Mouse (Mus musculus) spleen, postnatal 0 days (tissue): ENCODE results near the gene Dnajb13. TPM values are rescaled to one million over a fixed set of nuclear protein-coding genes. Genes with fewer than 3 reads are reported as not detected.

Experiments used
- polyA plus RNA-seq: library from polyadenylated mRNA; unstranded; fragments of >200 nt; fragmentation: Nextera tagmentation; extraction: Ambion mirVana; gene quantifications from 2 replicates; pipeline ENCODE4 v1.2.1, GENCODE M21; 2015

The Dnajb13 gene
- polyA plus RNA-seq: 1.8 and 2.7 TPM in 2 replicates

GRCm38 (mm10) chr7:100514573-100514972 is at the start of gene Dnajb13:
Dnajb13 (minus strand) TSS chr7:100514960.

DNA sequence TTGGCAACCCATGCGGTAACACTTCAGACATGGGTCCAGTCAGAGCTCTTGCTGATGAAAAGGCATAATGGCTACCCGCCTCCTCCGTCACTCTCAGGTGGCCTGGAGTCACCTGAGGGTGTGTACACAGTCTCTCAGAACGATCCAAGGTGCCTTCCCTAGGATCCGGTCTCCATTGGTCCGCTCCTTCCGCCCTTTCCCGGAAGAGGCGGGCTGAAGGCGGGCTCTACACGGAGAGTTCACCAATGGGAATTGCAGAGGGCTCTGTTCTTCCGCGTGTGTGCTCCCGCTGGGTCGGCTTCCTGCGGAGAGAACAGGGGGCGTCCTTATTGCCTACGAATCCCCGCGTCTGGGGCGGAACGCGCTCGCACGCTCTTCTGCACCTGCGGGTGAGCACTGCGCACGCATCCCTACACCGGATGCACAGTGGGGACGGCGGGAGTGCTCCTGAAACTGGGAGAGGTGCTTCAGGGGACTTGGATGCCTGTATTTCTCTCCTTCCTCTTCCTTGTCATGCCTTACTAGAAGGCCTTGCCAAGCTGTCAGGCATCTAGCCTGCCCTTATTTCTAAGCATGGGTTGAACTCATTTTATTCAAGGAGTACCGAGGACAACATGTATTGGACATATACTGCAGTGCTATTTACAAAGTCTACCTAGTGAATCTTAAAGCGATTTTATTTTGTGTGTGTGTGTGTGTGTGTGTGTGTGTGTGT is 22.2 kb upstream of the Dnajb13 start, which contains the start of gene Coa4:
TSS of gene Coa4 (plus strand) at position 268 of the 715 bp plus-strand sequence.

GRCm38 (mm10) chr7:100493117-100493483 is 21.7 kb downstream of the Dnajb13 start, which contains the start of gene Ucp2:
Ucp2 (plus strand) TSS chr7:100493337.

GRCm38 (mm10) chr7:100472777-100473176 is 42.0 kb downstream of the Dnajb13 start, which contains the start of gene Ucp3:
Ucp3 (plus strand) TSS chr7:100472990.

Other genes with a start within 250 kb of the Dnajb13 start
- 0.52 and 0.63 TPM in 2 replicates for gene P4ha3, start 229.4 kb downstream of the Dnajb13 start, polyA plus RNA-seq
- 13.8 and 15.0 TPM in 2 replicates for gene C2cd3, start 142.7 kb downstream of the Dnajb13 start, polyA plus RNA-seq
- 16.3 and 18.1 TPM in 2 replicates for gene Ppme1, start 142.7 kb downstream of the Dnajb13 start, polyA plus RNA-seq
- not detected in 2 replicates for gene Ucp3, start 42.0 kb downstream of the Dnajb13 start, polyA plus RNA-seq
- gene Ucp2, start 21.6 kb downstream of the Dnajb13 start, polyA plus RNA-seq: 1,043 and 1,112 TPM in 2 replicates
- 12.5 and 14.3 TPM in 2 replicates for gene Coa4, start 22.1 kb upstream of the Dnajb13 start, polyA plus RNA-seq
- gene Rab6a, start 92.5 kb upstream of the Dnajb13 start, polyA plus RNA-seq: 53.3 and 53.4 TPM in 2 replicates
- 54.7 and 58.1 TPM in 2 replicates for gene Mrpl48, start 93.3 kb upstream of the Dnajb13 start, polyA plus RNA-seq
- gene Plekhb1, start 147.5 kb upstream of the Dnajb13 start, polyA plus RNA-seq: 0.36 and 0.38 TPM in 2 replicates
- 12.2 and 15.1 TPM in 2 replicates for gene Fam168a, start 191.7 kb upstream of the Dnajb13 start, polyA plus RNA-seq